Mouse (Mus musculus) liver, embryonic 13.5 days (tissue): ENCODE data around the gene Lcat. TPM values are rescaled to one million over a fixed set of nuclear protein-coding genes. Genes with fewer than 3 reads are reported as not detected.
"Not testable (repeated sequence)": the region's sequence is repeated elsewhere in the genome, so short reads cannot be mapped to it uniquely, and the experiment has no call there.

Experiments
- ATAC-seq: fragments of 200-750 bp; cut with Nextera tagmentation; 2 replicates; pipeline ENCODE4 v1.8.0; 2017; ENCODE audit warnings: low read depth, mild to moderate bottlenecking, moderate number of reproducible peaks, moderate library complexity
- DNase-seq: peaks from one replicate; pipeline ENCODE4 v3.0.0; 2022
- H3K27ac ChIP-seq: fragments of 300-500 bp; sonication (generic); 2 replicates; pipeline ENCODE4 v1.5.1; 2015; ENCODE audit warnings: moderate library complexity, mild to moderate bottlenecking, inconsistent platforms
- H3K27me3 ChIP-seq: fragments of 300-500 bp; sonication (generic); 2 replicates; pipeline ENCODE4 v1.6.1; 2015; ENCODE audit warnings: mild to moderate bottlenecking, inconsistent platforms
- H3K36me3 ChIP-seq: fragments of 300-500 bp; sonication (generic); 2 replicates; pipeline ENCODE4 v1.6.1; 2015; ENCODE audit warnings: mild to moderate bottlenecking, inconsistent platforms
- H3K4me1 ChIP-seq: fragments of 300-500 bp; sonication (generic); replicated peaks from 2 replicates; pipeline ENCODE4 v1.6.1; 2015; ENCODE audit warnings: inconsistent platforms
- H3K4me2 ChIP-seq: fragments of 300-500 bp; sonication (generic); 2 replicates; pipeline ENCODE4 v1.6.1; 2015; ENCODE audit warnings: inconsistent platforms, mild to moderate bottlenecking, moderate library complexity
- H3K4me3 ChIP-seq: fragments of 300-500 bp; sonication (generic); replicated peaks from 2 replicates; pipeline ENCODE4 v1.5.1; 2015; ENCODE audit warnings: mild to moderate bottlenecking, inconsistent platforms
- H3K9ac ChIP-seq: fragments of 300-500 bp; sonication (generic); 2 replicates; pipeline ENCODE4 v1.6.1; 2015; ENCODE audit warnings: mild to moderate bottlenecking, inconsistent platforms
- H3K9me3 ChIP-seq: fragments of 300-500 bp; sonication (generic); replicated peaks from 2 replicates; pipeline ENCODE4 v1.6.1; 2016; ENCODE audit warnings: inconsistent platforms
- WGBS: fragments of 180-500 bp; shearing (Covaris S2); methylation state at CpG from one replicate; pipeline ENCODE4 v1.1.7; 2015; ENCODE audit not compliant: insufficient replicate concordance; 5-methylcytosine and 5-hydroxymethylcytosine counted together
- polyA plus RNA-seq: library from polyadenylated mRNA; unstranded; fragments of >200 nt; fragmentation: Nextera tagmentation; extraction: Ambion mirVana; gene quantifications from 2 replicates; pipeline ENCODE4 v1.2.1, GENCODE M21; 2015

Gene Lcat
- polyA plus RNA-seq: 31.2 and 33.1 TPM in 2 replicates

GRCm38 (mm10) chr8:105943321-105943739 is at the start of gene Lcat:
Gene Lcat, minus strand, starts transcription at chr8:105943382.
- H3K9ac ChIP-seq: peak within 1 kb of the TSS; percentile 43; the same call in 1 of the 2 replicates
- peaks cover 79% of the 10 kb centered on the region for H3K36me3 ChIP-seq
- ATAC-seq: peak; percentile 68
- no peak for DNase-seq
- no peaks in the 10 kb centered on the region for H3K27me3 ChIP-seq
- peak within 1 kb of the TSS; percentile 45 for H3K4me3 ChIP-seq
- H3K9me3 ChIP-seq: no peaks in the 10 kb centered on the region
- WGBS: 58% methylated on average over 8 of the region's 8 CpGs
- H3K4me2 ChIP-seq: peak within 1 kb of the TSS; percentile 53
- peaks cover 19% of the 10 kb centered on the region for H3K4me1 ChIP-seq
- peak within 1 kb of the TSS; percentile 73 for H3K27ac ChIP-seq

DNA sequence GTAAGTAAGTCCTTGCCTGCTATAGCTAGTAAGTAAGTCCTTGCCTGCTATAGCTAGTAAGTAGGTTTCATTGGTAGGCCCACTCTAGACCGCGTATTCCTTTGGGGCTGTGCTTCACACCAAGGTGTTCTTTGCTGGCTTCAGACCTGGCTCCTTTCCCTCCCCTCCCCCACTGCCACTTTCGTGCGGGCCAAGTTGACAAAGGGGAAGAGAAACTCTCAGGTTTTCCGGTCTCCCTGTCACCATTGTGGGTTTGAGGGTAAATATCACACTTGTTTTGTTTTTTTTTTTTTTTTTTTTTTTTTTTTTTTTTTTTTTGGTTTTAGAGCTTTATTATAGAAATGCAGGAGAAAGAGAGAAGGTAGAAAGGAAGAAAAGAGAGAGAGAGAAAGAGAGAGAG is 49.3 kb upstream of the Lcat start:
- ATAC-seq (no peak), DNase-seq (no peak)
- no peaks in the 10 kb centered on the region for H3K9me3 ChIP-seq
- 42% methylated on average over 5 of the region's 5 CpGs for WGBS
- H3K36me3 ChIP-seq: no peaks in the 10 kb centered on the region
- peaks cover 26% of the 10 kb centered on the region for H3K4me1 ChIP-seq
- H3K27ac ChIP-seq: no peak overlapping the region
- no peak overlapping the region for H3K4me3 ChIP-seq
- no peak overlapping the region for H3K9ac ChIP-seq
- H3K27me3 ChIP-seq: peaks cover 19% of the 10 kb centered on the region; the same call in 1 of the 2 replicates
- no peak overlapping the region for H3K4me2 ChIP-seq

GRCm38 (mm10) chr8:105991546-105991945 is 48.4 kb upstream of the Lcat start:
- peaks cover 19% of the 10 kb centered on the region; the same call in 1 of the 2 replicates for H3K27me3 ChIP-seq
- H3K27ac ChIP-seq: no peak overlapping the region
- H3K4me1 ChIP-seq: peaks cover 17% of the 10 kb centered on the region
- H3K9me3 ChIP-seq: no peaks in the 10 kb centered on the region
- no peaks in the 10 kb centered on the region for H3K36me3 ChIP-seq
- no peak overlapping the region for H3K4me3 ChIP-seq
- 0 out of 2 replicates have a peak, but pooled peaks have one; percentile 9 for ATAC-seq
- WGBS: 35% methylated on average over 2 of the region's 2 CpGs
- H3K4me2 ChIP-seq: no peak overlapping the region
- no peak overlapping the region for H3K9ac ChIP-seq
- DNase-seq: no peak

DNA sequence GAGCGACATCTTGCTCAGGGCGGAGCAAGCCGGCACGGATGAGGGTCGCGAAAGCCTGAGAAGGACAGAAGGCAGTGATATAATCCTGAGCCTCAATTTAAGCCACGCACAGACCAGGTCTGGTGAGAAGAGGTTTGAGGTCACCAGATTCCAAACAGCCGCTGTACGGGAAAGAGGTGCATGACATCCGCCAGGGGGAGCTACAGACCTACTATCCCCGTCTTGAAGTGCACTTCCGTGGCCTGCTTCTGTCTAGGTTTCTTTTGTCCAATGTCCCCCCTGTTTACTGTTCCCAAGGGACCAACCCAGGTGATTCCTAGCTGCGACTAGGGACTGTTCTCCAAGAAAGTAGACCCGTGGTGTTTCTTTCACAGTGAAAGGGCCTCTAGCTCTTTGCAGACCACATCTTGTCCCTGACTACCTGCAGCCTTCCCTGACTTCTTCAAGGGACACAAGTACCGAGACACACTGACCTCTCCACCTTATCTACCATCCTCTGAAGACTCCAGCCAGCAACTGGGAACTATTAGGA is 47.7 kb upstream of the Lcat start, which contains the start of gene Dus2:
Gene Dus2, plus strand, starts transcription at position 482 of the 532 bp plus-strand sequence.
- no peak within 1 kb of the TSS for H3K4me3 ChIP-seq
- no peak within 1 kb of the TSS for H3K4me2 ChIP-seq
- WGBS: 7% methylated on average over 15 of the region's 15 CpGs

GRCm38 (mm10) chr8:105988546-105988945 is 45.4 kb upstream of the Lcat start:
- Histone ChIP-seq H3K36me3 (no peaks in the 10 kb centered on the region), H3K4me1 (peaks cover 13% of the 10 kb centered on the region), H3K4me2 (no peak overlapping the region), H3K9me3 (no peaks in the 10 kb centered on the region), H3K4me3 (no peak overlapping the region), H3K9ac (no peak overlapping the region), H3K27me3 (peaks cover 16% of the 10 kb centered on the region; the same call in 1 of the 2 replicates), H3K27ac (no peak overlapping the region)
- no peak for DNase-seq
- WGBS: 74% methylated on average over 11 of the region's 11 CpGs
- ATAC-seq: no peak

More for the DNA sequence above, 47.7 kb upstream of the Lcat start, which contains the start of gene Dus2:
- Histone ChIP-seq H3K9ac (no peak within 1 kb of the TSS), H3K27ac (no peak within 1 kb of the TSS), H3K36me3 (no peaks in the 10 kb centered on the region), H3K4me1 (peaks cover 13% of the 10 kb centered on the region), H3K9me3 (no peaks in the 10 kb centered on the region), H3K27me3 (peaks cover 17% of the 10 kb centered on the region; the same call in 1 of the 2 replicates)
- ATAC-seq (peak; percentile 57; the same call in 1 of the 2 replicates), DNase-seq (peak; percentile 67)

- not testable (repeated sequence) for H3K9ac ChIP-seq, H3K4me2 ChIP-seq, H3K27ac ChIP-seq, H3K4me1 ChIP-seq, H3K36me3 ChIP-seq, H3K27me3 ChIP-seq, H3K9me3 ChIP-seq, H3K4me3 ChIP-seq, ATAC-seq, DNase-seq
- 47% methylated on average over 11 of the region's 11 CpGs for WGBS
Measured at GRCm38 (mm10) chr8:105983406-105983805, 40.2 kb upstream of the Lcat start.

GRCm38 (mm10) chr8:105981146-105981545 is 38.0 kb upstream of the Lcat start:
- Histone ChIP-seq H3K4me1 (peaks cover 16% of the 10 kb centered on the region), H3K27ac (no peak overlapping the region), H3K4me2 (no peak overlapping the region), H3K9ac (no peak overlapping the region), H3K9me3 (no peaks in the 10 kb centered on the region), H3K27me3 (peaks cover 4% of the 10 kb centered on the region; the same call in 1 of the 2 replicates), H3K36me3 (no peaks in the 10 kb centered on the region), H3K4me3 (no peak overlapping the region)
- ATAC-seq: no peak
- DNase-seq: no peak
- WGBS: 78% methylated on average over 1 of the region's 1 CpGs

- no peaks in the 10 kb centered on the region for H3K27me3 ChIP-seq
- DNase-seq: no peak
- no peak within 1 kb of the TSS for H3K4me3 ChIP-seq
- H3K9me3 ChIP-seq: no peaks in the 10 kb centered on the region
- no peaks in the 10 kb centered on the region for H3K36me3 ChIP-seq
- peaks cover 22% of the 10 kb centered on the region for H3K4me1 ChIP-seq
- no peak for ATAC-seq
- no peak within 1 kb of the TSS for H3K4me2 ChIP-seq
- WGBS: 89% methylated on average over 15 of the region's 15 CpGs
- no peak within 1 kb of the TSS for H3K9ac ChIP-seq
- no peak within 1 kb of the TSS for H3K27ac ChIP-seq
Measured at GRCm38 (mm10) chr8:105979325-105979724, 36.1 kb upstream of the Lcat start, which contains the start of gene Dpep3. Gene Dpep3, minus strand, starts transcription at chr8:105979429.

DNA sequence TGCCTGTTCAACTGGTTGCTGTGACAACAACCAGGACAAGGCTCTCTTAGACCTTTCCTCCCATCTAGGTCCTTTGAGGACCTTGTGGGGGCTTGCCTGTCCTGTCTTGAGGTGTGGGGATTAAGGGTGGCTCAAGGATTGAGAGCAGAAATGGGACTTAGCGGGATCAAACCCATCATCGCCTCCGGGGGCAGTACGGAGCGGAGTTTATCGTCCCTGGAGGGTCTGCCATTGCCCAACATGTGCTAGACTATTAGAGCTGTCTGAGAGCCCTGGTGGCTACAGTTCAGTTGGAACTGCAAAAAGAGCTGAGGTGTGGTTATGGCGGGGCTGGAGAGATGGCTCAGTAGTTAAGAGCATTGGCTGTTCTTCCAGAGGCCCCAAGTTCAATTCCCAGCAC is 32.2 kb upstream of the Lcat start:
- Histone ChIP-seq H3K4me3 (no peak overlapping the region), H3K4me2 (no peak overlapping the region), H3K36me3 (no peaks in the 10 kb centered on the region), H3K9me3 (no peaks in the 10 kb centered on the region), H3K9ac (no peak overlapping the region), H3K4me1 (peaks cover 22% of the 10 kb centered on the region), H3K27me3 (no peaks in the 10 kb centered on the region), H3K27ac (no peak overlapping the region)
- ATAC-seq (no peak), DNase-seq (no peak)
- WGBS: 70% methylated on average over 7 of the region's 7 CpGs

DNA sequence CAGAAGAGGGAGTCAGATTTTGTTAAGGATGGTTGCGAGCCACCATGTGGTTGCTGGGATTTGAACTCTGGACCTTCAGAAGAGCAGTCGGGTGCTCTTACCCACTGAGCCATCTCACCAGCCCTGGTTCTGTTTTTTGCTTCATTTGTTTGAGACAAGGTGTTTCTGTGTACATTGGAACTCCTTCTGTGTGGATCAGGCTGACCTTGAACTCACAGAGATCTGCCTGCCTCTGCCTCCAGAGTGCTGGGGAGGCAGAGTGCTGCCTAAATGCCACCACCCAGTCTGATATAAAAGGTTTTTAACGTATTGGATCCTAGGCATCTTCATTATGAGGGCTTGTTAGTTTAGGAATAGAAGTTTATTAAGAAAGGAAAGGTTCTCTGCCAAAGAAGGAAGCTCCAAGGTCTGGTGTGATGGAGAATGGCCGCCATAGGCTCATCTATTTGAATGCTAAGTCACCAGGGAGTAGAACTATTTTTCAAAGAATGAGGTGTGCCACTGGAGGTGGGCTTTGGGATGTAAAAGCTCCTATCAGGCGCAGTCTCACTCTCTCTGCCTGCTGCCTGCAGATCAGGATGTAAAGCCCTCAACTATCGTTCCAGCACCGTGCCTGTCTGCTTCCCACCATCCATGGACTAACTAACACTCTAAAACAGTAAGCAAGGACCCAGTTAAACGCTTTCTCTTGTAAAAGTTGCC is 28.0 kb upstream of the Lcat start:
- Histone ChIP-seq H3K4me3 (no peak overlapping the region), H3K36me3 (no peaks in the 10 kb centered on the region), H3K27ac (no peak overlapping the region), H3K4me2 (no peak overlapping the region), H3K9ac (no peak overlapping the region), H3K27me3 (no peaks in the 10 kb centered on the region), H3K4me1 (peaks cover 40% of the 10 kb centered on the region), H3K9me3 (no peaks in the 10 kb centered on the region)
- WGBS: 71% methylated on average over 8 of the region's 8 CpGs
- DNase-seq: no peak
- no peak for ATAC-seq

GRCm38 (mm10) chr8:105969367-105969766 is 26.2 kb upstream of the Lcat start:
- Histone ChIP-seq H3K9ac (no peak overlapping the region), H3K27ac (no peak overlapping the region), H3K27me3 (no peaks in the 10 kb centered on the region), H3K4me3 (no peak overlapping the region), H3K9me3 (no peaks in the 10 kb centered on the region), H3K36me3 (no peaks in the 10 kb centered on the region), H3K4me2 (no peak overlapping the region), H3K4me1 (peaks cover 52% of the 10 kb centered on the region)
- DNase-seq: no peak
- no peak for ATAC-seq
- WGBS: 56% methylated on average over 1 of the region's 1 CpGs
